Mouse (Mus musculus) B cell, adult 67 days (primary cell): ENCODE results near the gene Mkrn2. TPM values are rescaled to one million over a fixed set of nuclear protein-coding genes. Genes with fewer than 3 reads are reported as not detected.

ENCODE experiments used
- total RNA-seq, 2 experiments: library from RNA; stranded (reverse); gene quantifications; 4 replicates each; pipeline ENCODE4 v1.2.4; 2023

Mkrn2 gene
- 10 to 100 TPM; 29.8 to 36.8 TPM for total RNA-seq

DNA sequence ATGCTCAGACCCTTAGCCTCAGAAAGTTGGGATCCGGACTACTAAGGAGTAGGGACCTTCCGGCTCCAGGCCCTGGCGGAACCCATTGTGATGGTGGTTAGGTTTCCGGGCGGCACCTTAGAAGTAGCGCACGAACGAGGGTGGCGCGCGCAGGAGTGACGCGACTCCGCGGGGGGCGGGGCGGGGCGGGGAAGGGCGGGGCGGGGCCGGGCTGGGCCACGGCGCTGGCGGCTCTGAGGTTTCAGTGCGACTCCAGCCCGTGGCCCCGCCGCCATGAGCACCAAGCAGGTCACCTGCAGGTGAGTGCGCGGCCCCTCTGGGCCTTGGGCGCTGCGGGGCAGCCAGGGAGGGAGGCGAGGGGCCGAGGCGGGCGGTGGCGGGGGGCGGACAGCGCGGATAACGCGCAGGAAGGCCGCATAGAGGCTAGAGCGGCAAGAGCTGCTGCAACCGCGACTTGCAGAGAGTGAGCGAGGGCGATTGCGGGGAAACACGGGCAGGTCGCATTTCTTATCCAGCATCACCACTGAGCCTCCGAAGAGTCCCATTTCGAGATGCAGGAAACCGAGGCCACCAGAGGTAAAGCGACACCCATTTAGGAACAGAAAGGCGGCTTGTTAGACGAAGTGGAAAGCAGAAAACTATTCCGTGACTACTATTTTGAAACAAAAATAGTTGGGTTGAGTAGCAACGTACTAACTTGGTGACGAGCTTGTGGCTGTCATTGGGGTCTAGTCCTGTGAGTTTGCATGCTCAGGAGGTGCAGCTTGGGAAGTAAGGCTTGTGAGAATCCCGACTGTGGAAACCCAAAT, at the start of gene Mkrn2:
Gene Mkrn2 (plus strand): TSS at position 188 of the 809 bp plus-strand sequence.

DNA sequence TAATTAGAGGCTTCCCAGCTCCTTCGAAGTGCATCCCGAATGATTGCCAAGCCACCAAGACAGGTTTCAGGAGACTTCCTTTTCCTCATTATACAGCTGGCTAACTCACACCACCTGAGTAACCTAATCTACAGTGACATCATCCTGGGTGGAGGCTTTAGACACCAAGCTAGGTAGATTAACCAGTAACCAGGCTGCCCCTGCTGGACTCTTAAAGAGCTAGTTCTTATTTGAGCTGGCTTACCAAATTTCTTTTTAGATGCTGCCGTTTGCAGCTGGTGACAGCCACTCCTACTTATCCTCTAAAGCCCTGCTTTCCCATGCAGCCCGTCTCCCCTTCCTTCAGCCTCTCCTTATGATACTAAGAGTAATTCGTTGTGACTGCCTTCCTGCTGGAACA, 9.2 kb upstream of the Mkrn2 start, which contains the start of gene Mkrn2os:
Gene Mkrn2os (minus strand): TSS at position 119 of the 400 bp plus-strand sequence.

Other genes starting within 250 kb of the Mkrn2 start
- gene Pparg, start 241.0 kb upstream of the Mkrn2 start, total RNA-seq, result not detected
- gene Tsen2, start 57.2 kb upstream of the Mkrn2 start, total RNA-seq, result 1 to 10 TPM; 7.0 to 9.0 TPM
- not detected for gene Mkrn2os, start 9.3 kb upstream of the Mkrn2 start, total RNA-seq
- 100 to 1,000 TPM; 152 to 173 TPM for gene Raf1, start 74.7 kb downstream of the Mkrn2 start, total RNA-seq
- not detected for gene Tmem40, start 160.5 kb downstream of the Mkrn2 start, total RNA-seq
- 1 to 10 TPM; 5.0 to 6.8 TPM for gene Cand2, start 172.6 kb downstream of the Mkrn2 start, total RNA-seq
- 1,000 to 10,000 TPM; 2,409 to 2,423 TPM for gene Rpl32, start 206.8 kb downstream of the Mkrn2 start, total RNA-seq
- gene Efcab12, start 236.5 kb downstream of the Mkrn2 start, total RNA-seq, result not detected